Mouse (Mus musculus) liver, postnatal 0 days (tissue): ENCODE measurements at regions not wholly inside any gene's neighbourhood (a gene's known extent, or its start where the extent isn't known, plus 50 kb on each side); places are given as distances from the start of the nearest gene placed in this dataset.

Experiments used
- CTCF ChIP-seq: sonication (generic); IDR thresholded peaks from 2 replicates; pipeline ENCODE4 v1.5.1; 2016; ENCODE audit warnings: antibody characterized with exemption, low read depth
- EP300 ChIP-seq: IDR thresholded peaks from 2 replicates; pipeline ENCODE4 v1.6.1; 2016; ENCODE audit warnings: antibody characterized with exemption, low read depth, mild to moderate bottlenecking

- TF ChIP-seq CTCF: no peak
- TF ChIP-seq EP300: no peak
Observed at GRCm38 (mm10) chr11:37309691-37310090, 73.9 kb upstream of the Tenm2 start.
